Mouse (Mus musculus): ENCODE measurements around the gene Insc.

DNA sequence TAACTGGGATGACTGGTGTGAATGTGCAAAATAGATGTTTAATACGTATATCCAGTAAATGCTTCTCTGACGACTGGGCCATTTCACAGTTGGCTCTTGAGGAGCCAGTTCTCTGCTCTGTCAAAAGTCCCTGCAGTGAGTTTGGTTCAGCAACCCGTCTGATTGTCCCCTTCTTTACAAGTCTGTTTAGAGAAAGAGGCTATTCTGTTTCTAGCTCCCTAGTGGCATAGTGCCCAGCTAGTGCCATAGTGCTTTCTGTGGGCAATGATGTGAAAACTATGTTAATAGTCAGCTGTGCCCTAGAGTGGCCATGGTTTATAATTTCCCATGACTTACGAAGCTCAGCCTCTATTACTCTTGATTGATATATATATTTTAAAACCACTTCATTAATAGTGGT, 143.4 kb downstream of the Insc start:
- TF ChIP-seq POLR2A (IDR thresholded peaks at IDR 0.05; ENCODE audit: low read depth, low read length), result no peak
- TF ChIP-seq CTCF (conservative IDR thresholded peaks at IDR 0.05; ENCODE audit: insufficient read depth, insufficient read length, low read depth, low read length), result no peak
